Mouse (Mus musculus) megakaryocyte, embryonic 14.5 days (primary cell): Measurements from ENCODE around the gene Gm20388.

Source experiments
- FLI1 ChIP-seq: IDR thresholded peaks from 2 replicates; pipeline ENCODE4 v1.6.1; 2012; ENCODE audit warnings: low read length, inconsistent platforms, mixed read lengths
- GATA1 ChIP-seq: IDR thresholded peaks from 3 replicates; pipeline ENCODE4 v1.6.1; 2012; ENCODE audit warnings: mixed read lengths, low read length, inconsistent platforms, borderline replicate concordance

- TF ChIP-seq GATA1 (no peak), FLI1 (no peak)
These were observed 3191.4 kb downstream of the Gm20388 start, which contains the start of gene Rpl13 for GRCm38 (mm10) chr8:123101735-123102685.
